Mouse (Mus musculus): Measurements from ENCODE around the gene Flt3l.

DNA sequence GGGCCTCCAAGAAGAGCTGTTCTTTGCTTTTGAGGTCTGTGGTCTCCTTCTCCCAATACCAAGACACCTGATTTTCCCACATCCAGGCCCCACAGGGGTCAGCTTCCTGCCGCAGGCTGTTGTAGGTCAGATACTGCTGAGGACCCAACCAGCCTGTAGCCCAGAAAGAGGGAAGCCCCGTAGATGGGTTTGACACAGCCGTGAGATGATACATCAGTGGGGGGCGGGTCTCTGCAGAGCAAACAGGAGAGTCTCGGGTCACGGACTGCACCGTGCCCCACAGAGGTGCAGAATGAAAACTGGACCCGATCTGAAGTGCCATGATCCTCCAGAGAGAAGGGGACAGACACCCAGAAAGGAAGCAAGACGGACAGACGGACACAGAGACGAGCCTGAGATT, 33.8 kb downstream of the Flt3l start:
- TF ChIP-seq CTCF (IDR thresholded peaks at IDR 0.05; ENCODE audit: borderline replicate concordance, insufficient read depth, low read depth, low read length): no peak
- no peak for TF ChIP-seq POLR2A (IDR thresholded peaks at IDR 0.05; ENCODE audit: borderline replicate concordance, insufficient read depth, low read length)
